In genomic region chr12:38303841-38304240, GRCm38 (mm10) we compare ENCODE assay signal across 14 mouse cellular contexts.
DNase-seq lines count a peak whose midpoint lies in the region; ATAC-seq and TF ChIP-seq lines count a peak whose summit lies in the region.
"Had no signal": no experiment of that assay in that cellular context is flagged by ENCODE, and none has a peak within 500 bp of the region (broad histone marks: within the 10 kb centered on the region; RNA-seq: fewer than 3 reads in every experiment).

No protein-coding gene starts in this region.

- no peak overlapping the region for H3K27ac ChIP-seq in lung, postnatal 0 days (ENCODE audit: low read length)
- H3K27ac ChIP-seq in forebrain, embryonic 13.5 days = peak overlapping the region; percentile 38; the same call in 1 of the 2 replicates
- H3K27ac ChIP-seq in liver, postnatal 0 days (ENCODE audit: low read depth) = no peak overlapping the region
- H3K27ac ChIP-seq: embryonic facial prominence, embryonic 15.5 days; heart, adult 2 months; left cerebral cortex, adult 2 months; limb, embryonic 15.5 days; lung, embryonic 15.5 days had no signal

- H3K4me2 ChIP-seq in lung, postnatal 0 days (replicated peaks; ENCODE audit: low read depth, low read length) = no peak overlapping the region
- no peak overlapping the region for H3K4me2 ChIP-seq in forebrain, embryonic 13.5 days
- H3K4me2 ChIP-seq in liver, postnatal 0 days (ENCODE audit: low read depth, low read length) = no peak overlapping the region
- H3K4me2 ChIP-seq: embryonic facial prominence, embryonic 15.5 days; limb, embryonic 15.5 days; lung, embryonic 15.5 days had no signal

- H3K9ac ChIP-seq in lung, postnatal 0 days (replicated peaks; ENCODE audit: low read depth) = no peak overlapping the region
- no peak overlapping the region for H3K9ac ChIP-seq in forebrain, embryonic 13.5 days
- no peak overlapping the region for H3K9ac ChIP-seq in liver, postnatal 0 days (replicated peaks)
- H3K9ac ChIP-seq: embryonic facial prominence, embryonic 15.5 days; limb, embryonic 15.5 days; lung, embryonic 15.5 days had no signal

- TF ChIP-seq CTCF in lung, postnatal 0 days (IDR thresholded peaks at IDR 0.05) = no peak
- TF ChIP-seq CTCF in liver, postnatal 0 days (IDR thresholded peaks at IDR 0.05; ENCODE audit: low read depth) = no peak

- H3K9me3 ChIP-seq in lung, postnatal 0 days (ENCODE audit: low read length) = no peaks in the 10 kb centered on the region
- no peaks in the 10 kb centered on the region for H3K9me3 ChIP-seq in forebrain, embryonic 13.5 days (replicated peaks)
- H3K9me3 ChIP-seq in liver, postnatal 0 days (ENCODE audit: low read length) = no peaks in the 10 kb centered on the region
- H3K9me3 ChIP-seq: embryonic facial prominence, embryonic 15.5 days; limb, embryonic 15.5 days; lung, embryonic 15.5 days had no signal

- no peak for TF ChIP-seq EP300 in lung, postnatal 0 days (IDR thresholded peaks at IDR 0.05)
- no peak for TF ChIP-seq EP300 in liver, postnatal 0 days (IDR thresholded peaks at IDR 0.05; ENCODE audit: low read depth)

- no peak overlapping the region for H3K4me3 ChIP-seq in lung, postnatal 0 days (ENCODE audit: low read depth, low read length)
- H3K4me3 ChIP-seq in forebrain, embryonic 13.5 days = no peak overlapping the region
- H3K4me3 ChIP-seq in liver, postnatal 0 days (ENCODE audit: low read depth, low read length) = no peak overlapping the region
- H3K4me3 ChIP-seq: embryonic facial prominence, embryonic 15.5 days; heart, adult 2 months; left cerebral cortex, adult 2 months; limb, embryonic 15.5 days; lung, embryonic 15.5 days had no signal

- ATAC-seq in lung, postnatal 0 days = no peak
- ATAC-seq in forebrain, embryonic 13.5 days = peak; percentile 92
- no peak for ATAC-seq in liver, postnatal 0 days
- ATAC-seq: intestine, postnatal 0 days had no signal

- H3K27me3 ChIP-seq in lung, postnatal 0 days (replicated peaks; ENCODE audit: insufficient read depth, low read length) = no peaks in the 10 kb centered on the region
- H3K27me3 ChIP-seq in forebrain, embryonic 13.5 days = no peaks in the 10 kb centered on the region
- H3K27me3 ChIP-seq in liver, postnatal 0 days (ENCODE audit: insufficient read depth, low read length) = no peaks in the 10 kb centered on the region
- H3K27me3 ChIP-seq: embryonic facial prominence, embryonic 15.5 days; limb, embryonic 15.5 days; lung, embryonic 15.5 days had no signal

- H3K36me3 ChIP-seq in lung, postnatal 0 days (ENCODE audit: insufficient read depth, low read length) = no peaks in the 10 kb centered on the region
- no peaks in the 10 kb centered on the region for H3K36me3 ChIP-seq in forebrain, embryonic 13.5 days (ENCODE audit: poor library complexity, severe bottlenecking)
- no peaks in the 10 kb centered on the region for H3K36me3 ChIP-seq in liver, postnatal 0 days (replicated peaks; ENCODE audit: insufficient read depth, low read length)
- H3K36me3 ChIP-seq: embryonic facial prominence, embryonic 15.5 days; limb, embryonic 15.5 days; lung, embryonic 15.5 days had no signal

- WGBS in lung, postnatal 0 days = 59% methylated on average over 3 of the region's 3 CpGs
- 13% methylated on average over 3 of the region's 3 CpGs for WGBS in forebrain, embryonic 13.5 days
- 59% methylated on average over 3 of the region's 3 CpGs for WGBS in liver, postnatal 0 days (ENCODE audit: insufficient replicate concordance)

- peak; percentile 6 for DNase-seq in lung, postnatal 0 days (ENCODE audit: low spot score)
- no peak for DNase-seq in lung, postnatal 36 days
- DNase-seq in mesoderm, embryonic 11.5 days (ENCODE audit: low read depth, low spot score) = peak; percentile 27
- DNase-seq in retina, embryonic 14.5 days (ENCODE audit: low spot score) = peak; percentile 34
- no peak for DNase-seq in natural killer cell, adult 2 months (ENCODE audit: low spot score in 2 of 2)
- no peak for DNase-seq in liver, postnatal 0 days
- DNase-seq: heart, adult 2 months; heart, postnatal 10 days had no signal

- no peaks in the 10 kb centered on the region for H3K4me1 ChIP-seq in lung, postnatal 0 days (ENCODE audit: insufficient read depth, low read depth, low read length)
- H3K4me1 ChIP-seq in forebrain, embryonic 13.5 days = peaks cover 19% of the 10 kb centered on the region
- H3K4me1 ChIP-seq in liver, postnatal 0 days (ENCODE audit: insufficient read depth) = no peaks in the 10 kb centered on the region
- H3K4me1 ChIP-seq: embryonic facial prominence, embryonic 15.5 days; limb, embryonic 15.5 days; lung, embryonic 15.5 days had no signal

Comparison
In these comparisons a context has a peak if more than half of its experiments do, and no peak if none do; other contexts are left out.
1. DNase-seq: peak in lung, postnatal 0 days (single experiment), mesoderm, embryonic 11.5 days (single experiment) and retina, embryonic 14.5 days (single experiment); none in lung, postnatal 36 days (single experiment), natural killer cell, adult 2 months (0 of 2) and liver, postnatal 0 days (single experiment).